Mouse (Mus musculus): ENCODE measurements around the gene Map3k7cl.

- TF ChIP-seq CTCF (IDR thresholded peaks at IDR 0.05; ENCODE audit: borderline replicate concordance, control insufficient read depth, extremely low read depth, insufficient read depth, low read length, poor library complexity) (no peak), POLR2A (IDR thresholded peaks at IDR 0.05; ENCODE audit: control insufficient read depth, extremely low read depth, insufficient read depth, low read length, poor library complexity) (no peak)
These were observed 24.4 kb upstream of the Map3k7cl start for GRCm38 (mm10) chr16:87528755-87529154.
